Comparison of ENCODE assay signal across 10 mouse cellular contexts in genomic region chr2:20276124-20276523, GRCm38 (mm10).
DNase-seq lines count a peak whose midpoint lies in the region; ATAC-seq and TF ChIP-seq lines count a peak whose summit lies in the region.
"Had no signal": no experiment of that assay in that cellular context is flagged by ENCODE, and none has a peak within 500 bp of the region (broad histone marks: within the 10 kb centered on the region; RNA-seq: fewer than 3 reads in every experiment).

No protein-coding gene starts in this region.

- no peak overlapping the region for H3K4me2 ChIP-seq in limb, embryonic 14.5 days (replicated peaks; ENCODE audit: low read depth, low read length, severe bottlenecking)
- H3K4me2 ChIP-seq: lung, embryonic 15.5 days had no signal

- no peak for TF ChIP-seq POLR2A in limb, embryonic 14.5 days (IDR thresholded peaks at IDR 0.05; ENCODE audit: borderline replicate concordance, extremely low read depth, insufficient read depth, insufficient read length)

- H3K27me3 ChIP-seq in embryonic facial prominence, embryonic 10.5 days (replicated peaks; ENCODE audit: low read depth, poor library complexity, severe bottlenecking), result no peaks in the 10 kb centered on the region
- no peaks in the 10 kb centered on the region for H3K27me3 ChIP-seq in limb, embryonic 14.5 days (ENCODE audit: control insufficient read depth, insufficient read depth, low read length)
- H3K27me3 ChIP-seq: lung, embryonic 15.5 days had no signal

- ATAC-seq in limb, embryonic 14.5 days (ENCODE audit: low FRiP score, low read depth), result no peak

- WGBS in embryonic facial prominence, embryonic 10.5 days, result 52% methylated on average over 2 of the region's 2 CpGs
- whole genome bisulfite sequencing in limb, embryonic 14.5 days, result 42% methylated on average over 2 of the region's 2 CpGs

- H3K9ac ChIP-seq in limb, embryonic 14.5 days (ENCODE audit: low read depth, low read length, severe bottlenecking), result no peak overlapping the region
- H3K9ac ChIP-seq: lung, embryonic 15.5 days had no signal

- peak; percentile 25 for DNase-seq in right cerebral cortex, adult 18-20 months
- no peak for DNase-seq in right cerebral cortex, postnatal 25 days
- peak; percentile 47 for DNase-seq in adrenal gland, postnatal 25 days
- peak; percentile 68 for DNase-seq in embryonic facial prominence, embryonic 10.5 days (ENCODE audit: low spot score)
- peak; percentile 69 for DNase-seq in kidney, adult 9 months
- DNase-seq in limb, embryonic 14.5 days (ENCODE audit: low spot score), result peak; percentile 81
- peak; percentile 51 for DNase-seq in right cerebral cortex, postnatal 4 days
- no peak for DNase-seq in MN1 (ENCODE audit: low spot score)

- H3K4me1 ChIP-seq in embryonic facial prominence, embryonic 10.5 days, result no peaks in the 10 kb centered on the region
- H3K4me1 ChIP-seq in limb, embryonic 14.5 days (ENCODE audit: control insufficient read depth, insufficient read depth, low read length), result no peaks in the 10 kb centered on the region
- H3K4me1 ChIP-seq: lung, embryonic 15.5 days had no signal

- H3K27ac ChIP-seq in embryonic facial prominence, embryonic 10.5 days (replicated peaks), result no peak overlapping the region
- H3K27ac ChIP-seq in limb, embryonic 14.5 days (replicated peaks; ENCODE audit: low read depth, low read length), result no peak overlapping the region
- H3K27ac ChIP-seq: lung, embryonic 15.5 days had no signal

- no peaks in the 10 kb centered on the region for H3K36me3 ChIP-seq in embryonic facial prominence, embryonic 10.5 days (replicated peaks)
- H3K36me3 ChIP-seq in limb, embryonic 14.5 days (ENCODE audit: control insufficient read depth, insufficient read depth, low read length), result no peaks in the 10 kb centered on the region
- H3K36me3 ChIP-seq: lung, embryonic 15.5 days had no signal

- no peaks in the 10 kb centered on the region for H3K9me3 ChIP-seq in embryonic facial prominence, embryonic 10.5 days
- no peaks in the 10 kb centered on the region for H3K9me3 ChIP-seq in limb, embryonic 14.5 days (ENCODE audit: control insufficient read depth, low read length)
- H3K9me3 ChIP-seq: lung, embryonic 15.5 days had no signal

- no peak overlapping the region for H3K4me3 ChIP-seq in embryonic facial prominence, embryonic 10.5 days
- no peak overlapping the region for H3K4me3 ChIP-seq in limb, embryonic 14.5 days (replicated peaks; ENCODE audit: low read length)
- H3K4me3 ChIP-seq: erythroblast, embryonic 14.5 days; lung, embryonic 15.5 days had no signal

Comparison
In these comparisons a context has a peak if more than half of its experiments do, and no peak if none do; other contexts are left out.
1. DNase-seq: peak in right cerebral cortex, adult 18-20 months (single experiment), adrenal gland, postnatal 25 days (single experiment), embryonic facial prominence, embryonic 10.5 days (single experiment), kidney, adult 9 months (single experiment), limb, embryonic 14.5 days (single experiment) and right cerebral cortex, postnatal 4 days (single experiment); none in right cerebral cortex, postnatal 25 days (single experiment) and MN1 (single experiment).